Mouse (Mus musculus) right cerebral cortex, postnatal 4 days (tissue): Measurements from ENCODE around the gene Trip11.

Experiments used
- DNase-seq: peaks from one replicate; pipeline ENCODE4 v3.0.0-alpha.2; 2022

The Trip11 gene

GRCm38 (mm10) chr12:101893296-101893695 is 19.8 kb downstream of the Trip11 start:
- no peak for DNase-seq

DNA sequence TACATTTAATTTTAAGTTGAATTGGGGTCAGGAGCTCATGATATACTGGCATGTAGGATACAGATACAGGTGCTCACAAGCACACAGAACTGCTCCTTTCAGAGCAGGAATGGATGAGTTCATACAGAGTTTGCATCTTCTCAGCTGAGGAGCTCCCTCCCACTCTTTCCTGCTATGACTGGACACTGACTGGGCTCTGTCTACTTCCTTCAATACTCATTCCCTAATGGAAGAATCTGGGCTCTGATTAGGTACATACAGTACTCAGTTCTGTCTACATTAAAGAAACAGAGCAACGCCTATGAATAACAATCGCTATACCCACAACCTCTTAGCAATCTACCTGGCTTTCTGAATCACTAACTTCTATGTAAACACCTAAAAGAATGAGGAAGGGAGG is 20.2 kb downstream of the Trip11 start:
- no peak for DNase-seq

- no peak for DNase-seq
These were observed 22.0 kb downstream of the Trip11 start for GRCm38 (mm10) chr12:101891066-101891465.

DNA sequence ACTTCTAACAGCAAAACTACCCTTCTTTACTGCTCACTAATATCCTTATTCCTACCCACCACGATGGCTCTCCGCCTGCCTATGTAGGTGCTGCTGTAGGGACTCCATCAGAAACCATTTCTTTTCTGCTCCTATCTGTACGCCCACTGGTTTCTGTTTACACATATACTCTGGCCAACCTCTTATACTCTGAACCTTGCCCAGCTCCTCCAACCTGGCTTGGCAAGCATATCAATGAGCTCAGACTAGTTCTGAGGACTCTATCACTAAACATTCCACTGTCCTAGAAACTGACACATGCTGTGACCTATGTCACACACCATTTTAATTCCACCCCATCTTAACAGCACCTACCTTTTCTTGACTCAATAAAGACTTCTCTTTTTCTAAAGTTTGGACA is 23.7 kb downstream of the Trip11 start:
- DNase-seq, result no peak

- no peak for DNase-seq
These were observed 24.8 kb downstream of the Trip11 start for GRCm38 (mm10) chr12:101888312-101888711.

DNA sequence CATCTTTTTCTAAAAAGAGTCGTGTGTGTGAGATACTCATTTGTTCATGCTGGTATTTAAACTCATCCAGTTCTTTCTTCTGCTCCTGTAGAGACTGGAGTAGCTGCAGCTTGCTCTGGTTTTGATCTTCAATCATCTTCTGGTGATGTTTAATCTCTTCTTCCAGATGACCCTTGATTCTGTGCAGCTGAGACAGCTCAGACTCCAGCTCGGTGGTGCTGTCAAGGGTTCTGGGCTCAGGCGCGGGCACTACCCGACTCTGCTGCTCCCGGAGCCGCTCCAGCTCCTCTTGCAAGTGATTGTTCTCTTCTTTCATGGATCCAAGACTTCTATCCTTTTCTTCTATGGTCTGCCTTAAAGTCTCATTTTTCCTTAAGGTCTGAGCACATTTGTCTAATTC is 28.1 kb downstream of the Trip11 start:
- no peak for DNase-seq

- no peak for DNase-seq
These were observed 36.7 kb downstream of the Trip11 start for GRCm38 (mm10) chr12:101876374-101876773.

- DNase-seq, result no peak
These were observed 38.0 kb downstream of the Trip11 start for GRCm38 (mm10) chr12:101875107-101875506.

- DNase-seq, result no peak
These were observed 50.6 kb downstream of the Trip11 start for GRCm38 (mm10) chr12:101862286-101862964.

GRCm38 (mm10) chr12:101860256-101860655 is 52.8 kb downstream of the Trip11 start:
- no peak for DNase-seq

- no peak for DNase-seq
These were observed 55.1 kb downstream of the Trip11 start for GRCm38 (mm10) chr12:101858011-101858410.

DNA sequence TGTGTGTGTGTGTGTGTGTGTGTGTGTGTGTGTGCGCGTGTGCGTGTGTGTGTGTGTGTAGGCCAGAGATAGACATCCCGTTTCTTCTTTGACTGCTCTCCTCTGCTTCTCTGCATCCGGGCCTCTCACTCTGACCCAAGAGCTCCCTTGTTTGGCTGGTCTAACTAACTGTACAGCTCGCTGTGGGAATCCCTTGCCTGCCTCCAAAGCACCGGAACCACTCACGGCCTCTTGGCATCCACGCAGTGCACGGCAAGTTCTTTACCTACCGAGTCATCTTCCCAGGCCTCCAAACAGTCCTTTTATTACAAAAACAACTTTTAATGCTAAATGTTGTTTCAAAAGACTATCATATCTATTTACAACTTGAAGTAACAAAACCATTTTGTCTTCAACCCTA is 58.7 kb downstream of the Trip11 start:
- no peak for DNase-seq

DNA sequence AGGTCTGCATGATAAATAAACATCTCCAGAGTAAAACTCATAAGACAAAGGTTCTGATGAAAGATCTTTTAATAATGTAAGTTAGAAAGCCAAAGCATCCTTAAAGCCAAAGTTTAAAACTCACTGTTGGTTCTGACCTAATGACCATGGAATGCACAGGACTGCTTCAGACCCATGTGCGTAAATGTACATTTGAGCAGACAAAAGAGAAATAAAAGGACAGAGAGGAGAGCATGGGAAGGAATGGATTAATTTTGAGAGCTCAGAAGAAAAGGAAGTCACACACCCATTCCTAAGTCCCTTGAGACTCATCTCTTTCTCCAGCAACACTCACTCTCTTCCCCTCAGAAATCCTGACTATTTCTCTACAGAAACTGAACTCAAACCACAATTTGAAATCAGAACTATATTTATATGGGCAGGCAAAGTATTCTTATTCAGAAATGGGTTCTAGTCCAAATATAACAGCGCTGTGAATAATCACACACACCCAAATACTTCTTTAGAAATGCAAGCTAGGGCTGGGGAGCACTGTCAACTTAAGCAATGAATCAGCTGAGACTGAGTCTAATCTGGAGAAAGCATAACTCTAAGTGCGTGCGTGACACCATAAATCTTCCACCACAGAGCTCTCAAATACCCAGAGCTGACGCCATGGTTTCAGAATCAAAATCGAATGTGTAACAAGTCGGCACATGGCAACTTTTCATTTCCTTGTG is 61.1 kb downstream of the Trip11 start:
- no peak for DNase-seq

- no peak for DNase-seq
These were observed 61.8 kb downstream of the Trip11 start for GRCm38 (mm10) chr12:101851314-101851713.

DNA sequence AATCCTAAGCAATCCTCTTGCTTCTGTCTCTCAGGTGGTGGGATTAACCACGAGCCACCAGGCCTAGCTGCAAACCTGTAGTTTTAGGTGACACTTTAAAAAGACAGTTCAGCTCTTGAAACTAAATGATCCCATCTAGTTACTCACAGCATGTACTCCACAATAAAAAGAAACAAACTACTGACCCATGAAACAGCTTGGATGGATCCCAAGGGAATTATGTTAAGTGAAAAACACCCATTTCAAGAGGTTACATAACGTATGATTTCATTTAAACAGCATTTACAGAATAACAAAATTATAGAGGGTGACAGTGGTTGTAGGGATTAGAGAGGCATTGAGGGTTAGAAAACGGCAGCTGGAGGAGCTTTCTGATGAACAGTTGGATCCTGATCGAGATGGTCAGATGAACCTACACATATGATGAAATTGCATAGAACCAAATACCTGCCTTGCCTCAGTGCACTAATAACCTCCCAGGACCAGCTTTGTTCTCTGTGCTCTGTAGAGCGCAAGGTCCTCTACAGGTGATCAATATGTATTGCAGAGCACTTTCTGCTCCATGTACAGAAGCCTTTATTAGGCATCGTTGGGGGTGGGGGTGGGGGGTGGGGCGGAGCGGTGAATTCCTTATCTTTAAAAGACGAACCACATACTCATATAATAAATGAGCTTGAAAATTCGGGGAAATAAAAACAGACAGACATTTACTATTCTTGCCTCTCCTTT is 76.4 kb downstream of the Trip11 start:
- no peak for DNase-seq

DNA sequence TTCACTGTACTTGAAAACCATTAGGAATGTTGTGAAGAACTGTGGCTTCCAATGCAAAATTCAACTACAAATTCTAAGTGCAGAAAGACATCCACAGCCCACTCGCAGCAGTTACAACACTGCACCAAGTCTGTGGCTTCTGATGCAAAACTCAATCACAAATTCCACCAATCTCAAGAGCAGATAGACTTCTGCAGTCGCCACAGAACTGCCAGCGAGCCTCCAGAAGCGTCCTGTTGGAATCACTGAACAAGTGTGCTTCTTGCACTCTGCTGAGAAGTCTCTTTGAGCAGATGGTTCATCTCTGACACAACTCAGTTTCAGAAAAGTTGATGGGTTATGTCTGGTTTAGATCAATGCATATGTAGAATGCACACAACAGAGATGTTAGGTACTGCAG is 78.4 kb downstream of the Trip11 start:
- no peak for DNase-seq

- DNase-seq, result no peak
These were observed 79.3 kb downstream of the Trip11 start for GRCm38 (mm10) chr12:101833776-101834175.

DNA sequence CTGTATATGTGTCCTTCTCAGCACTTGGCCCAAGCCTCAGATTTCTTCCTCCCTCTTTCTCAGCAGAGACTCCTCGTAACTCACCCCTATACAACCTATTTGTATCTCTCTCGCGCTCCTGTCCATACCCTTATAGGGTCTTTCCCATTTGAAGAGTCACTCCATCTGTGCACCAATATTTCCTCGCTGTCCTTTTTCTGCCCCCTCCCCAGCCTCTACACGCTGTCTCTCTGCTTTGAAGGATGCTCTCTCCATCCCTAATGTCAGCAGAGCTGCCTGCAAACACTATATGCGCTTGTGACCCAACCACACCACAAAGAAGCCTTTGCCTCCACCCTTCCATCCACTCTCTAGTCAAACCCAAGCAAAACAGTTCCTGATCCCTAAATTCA is 80.0 kb downstream of the Trip11 start:
- DNase-seq, result no peak

GRCm38 (mm10) chr12:101832179-101833114 is 80.6 kb downstream of the Trip11 start:
- DNase-seq, result no peak

GRCm38 (mm10) chr12:101831221-101831620 is 81.8 kb downstream of the Trip11 start:
- no peak for DNase-seq

DNA sequence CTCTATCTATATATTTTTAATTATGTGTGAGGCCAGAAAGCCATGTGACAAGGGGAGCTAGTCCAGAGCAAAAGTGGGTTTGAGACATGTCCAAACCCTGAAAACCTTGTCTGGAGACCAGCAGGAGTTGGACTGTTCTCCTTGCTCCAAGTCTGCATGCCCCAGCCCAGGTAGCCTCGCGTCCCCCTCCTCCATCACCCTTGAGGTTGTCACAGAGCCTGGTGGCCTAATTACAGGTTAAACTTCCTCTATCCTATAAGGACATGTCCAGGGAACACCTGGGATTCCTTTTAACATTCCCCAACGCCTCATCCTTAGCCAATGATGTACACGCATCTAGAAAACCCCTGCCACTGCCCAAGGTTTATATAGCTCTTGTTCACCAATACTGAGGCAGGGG is 89.9 kb downstream of the Trip11 start:
- no peak for DNase-seq

- DNase-seq, result no peak
These were observed 91.5 kb downstream of the Trip11 start for GRCm38 (mm10) chr12:101821596-101821995.

DNA sequence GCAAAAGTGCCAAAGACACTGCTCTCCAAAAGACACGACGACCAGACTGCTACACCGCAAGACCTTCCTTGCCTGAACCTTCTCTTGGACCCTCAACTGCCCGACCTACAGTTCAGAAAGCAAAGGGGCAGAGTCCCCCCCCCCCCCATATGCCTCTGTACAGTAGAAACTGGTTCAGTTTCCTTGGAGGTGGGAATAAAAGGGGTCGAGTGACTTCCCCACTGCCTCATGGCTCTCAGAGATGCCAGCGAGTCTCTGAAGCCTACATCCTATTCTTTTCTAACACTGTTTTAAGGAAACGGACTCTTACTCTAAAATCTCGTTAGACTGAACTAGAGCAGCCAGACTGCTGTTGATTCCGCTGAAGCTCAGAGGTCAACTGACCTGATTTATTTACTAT is 93.5 kb downstream of the Trip11 start:
- no peak for DNase-seq
